Mouse (Mus musculus): ENCODE results near the gene Fam186b. TPM values are rescaled to one million over a fixed set of nuclear protein-coding genes. Genes with fewer than 3 reads are reported as not detected.
A peak's percentile ranks its signal among the peaks of the same experiment; 100 is the strongest.

Gene Fam186b
- polyA plus RNA-seq, 1 experiment = 0.36 TPM

- no peak for TF ChIP-seq CTCF (IDR thresholded peaks at IDR 0.05; ENCODE audit: borderline replicate concordance, extremely low read depth, insufficient read depth, insufficient read length)
- no peak for TF ChIP-seq POLR2A (IDR thresholded peaks at IDR 0.05; ENCODE audit: borderline replicate concordance, extremely low read depth, insufficient read depth, insufficient read length, poor library complexity, severe bottlenecking)
- DNase-seq (ENCODE audit: low read depth) = peak; percentile 27
Measured at GRCm38 (mm10) chr15:99294287-99294686, 1.4 kb downstream of the Fam186b start.

GRCm38 (mm10) chr15:99290586-99290985, 5.1 kb downstream of the Fam186b start:
- DNase-seq (ENCODE audit: low read depth) = no peak
- TF ChIP-seq CTCF (IDR thresholded peaks at IDR 0.05; ENCODE audit: borderline replicate concordance, extremely low read depth, insufficient read depth, insufficient read length) (no peak), POLR2A (IDR thresholded peaks at IDR 0.05; ENCODE audit: borderline replicate concordance, extremely low read depth, insufficient read depth, insufficient read length, poor library complexity, severe bottlenecking) (no peak)

GRCm38 (mm10) chr15:99285189-99285535, 10.5 kb downstream of the Fam186b start:
- no peak for DNase-seq (ENCODE audit: low read depth)
- TF ChIP-seq CTCF (IDR thresholded peaks at IDR 0.05; ENCODE audit: borderline replicate concordance, extremely low read depth, insufficient read depth, insufficient read length) = no peak
- TF ChIP-seq POLR2A (IDR thresholded peaks at IDR 0.05; ENCODE audit: borderline replicate concordance, extremely low read depth, insufficient read depth, insufficient read length, poor library complexity, severe bottlenecking) = no peak

GRCm38 (mm10) chr15:99284527-99285188, 11.0 kb downstream of the Fam186b start:
- TF ChIP-seq CTCF (IDR thresholded peaks at IDR 0.05; ENCODE audit: borderline replicate concordance, extremely low read depth, insufficient read depth, insufficient read length) (no peak), POLR2A (IDR thresholded peaks at IDR 0.05; ENCODE audit: borderline replicate concordance, extremely low read depth, insufficient read depth, insufficient read length, poor library complexity, severe bottlenecking) (no peak)
- DNase-seq (ENCODE audit: low read depth) = no peak

GRCm38 (mm10) chr15:99283456-99283855, 12.2 kb downstream of the Fam186b start:
- no peak for DNase-seq (ENCODE audit: low read depth)
- TF ChIP-seq CTCF (IDR thresholded peaks at IDR 0.05; ENCODE audit: borderline replicate concordance, extremely low read depth, insufficient read depth, insufficient read length) = peak; percentile 27; the same call in 1 of the 2 replicates
- TF ChIP-seq POLR2A (IDR thresholded peaks at IDR 0.05; ENCODE audit: borderline replicate concordance, extremely low read depth, insufficient read depth, insufficient read length, poor library complexity, severe bottlenecking) = no peak

GRCm38 (mm10) chr15:99278271-99278670, 17.4 kb downstream of the Fam186b start:
- TF ChIP-seq CTCF (IDR thresholded peaks at IDR 0.05; ENCODE audit: borderline replicate concordance, extremely low read depth, insufficient read depth, insufficient read length) = no peak
- TF ChIP-seq POLR2A (IDR thresholded peaks at IDR 0.05; ENCODE audit: borderline replicate concordance, extremely low read depth, insufficient read depth, insufficient read length, poor library complexity, severe bottlenecking) = no peak
- peak; percentile 23 for DNase-seq (ENCODE audit: low read depth)

GRCm38 (mm10) chr15:99276095-99276494, 19.6 kb downstream of the Fam186b start:
- TF ChIP-seq CTCF (IDR thresholded peaks at IDR 0.05; ENCODE audit: borderline replicate concordance, extremely low read depth, insufficient read depth, insufficient read length) = no peak
- TF ChIP-seq POLR2A (IDR thresholded peaks at IDR 0.05; ENCODE audit: borderline replicate concordance, extremely low read depth, insufficient read depth, insufficient read length, poor library complexity, severe bottlenecking) = no peak
- DNase-seq (ENCODE audit: low read depth) = no peak

GRCm38 (mm10) chr15:99265679-99266078, 30.0 kb downstream of the Fam186b start:
- TF ChIP-seq CTCF (IDR thresholded peaks at IDR 0.05; ENCODE audit: borderline replicate concordance, extremely low read depth, insufficient read depth, insufficient read length) (peak; percentile 79), POLR2A (IDR thresholded peaks at IDR 0.05; ENCODE audit: borderline replicate concordance, extremely low read depth, insufficient read depth, insufficient read length, poor library complexity, severe bottlenecking) (no peak)
- DNase-seq (ENCODE audit: low read depth) = peak; percentile 89

- no peak for DNase-seq (ENCODE audit: low read depth)
- TF ChIP-seq POLR2A (IDR thresholded peaks at IDR 0.05; ENCODE audit: borderline replicate concordance, extremely low read depth, insufficient read depth, insufficient read length, poor library complexity, severe bottlenecking) (no peak), CTCF (IDR thresholded peaks at IDR 0.05; ENCODE audit: borderline replicate concordance, extremely low read depth, insufficient read depth, insufficient read length) (no peak)
Measured at GRCm38 (mm10) chr15:99264363-99264762, 31.3 kb downstream of the Fam186b start.

GRCm38 (mm10) chr15:99262702-99263101, 33.0 kb downstream of the Fam186b start:
- TF ChIP-seq POLR2A (IDR thresholded peaks at IDR 0.05; ENCODE audit: borderline replicate concordance, extremely low read depth, insufficient read depth, insufficient read length, poor library complexity, severe bottlenecking) = no peak
- no peak for TF ChIP-seq CTCF (IDR thresholded peaks at IDR 0.05; ENCODE audit: borderline replicate concordance, extremely low read depth, insufficient read depth, insufficient read length)
- peak; percentile 33 for DNase-seq (ENCODE audit: low read depth)

GRCm38 (mm10) chr15:99259730-99260252, 35.9 kb downstream of the Fam186b start:
- peak; percentile 83 for DNase-seq (ENCODE audit: low read depth)
- TF ChIP-seq POLR2A (IDR thresholded peaks at IDR 0.05; ENCODE audit: borderline replicate concordance, extremely low read depth, insufficient read depth, insufficient read length, poor library complexity, severe bottlenecking) (no peak), CTCF (IDR thresholded peaks at IDR 0.05; ENCODE audit: borderline replicate concordance, extremely low read depth, insufficient read depth, insufficient read length) (no peak)

- DNase-seq (ENCODE audit: low read depth) = no peak
- TF ChIP-seq POLR2A (IDR thresholded peaks at IDR 0.05; ENCODE audit: borderline replicate concordance, extremely low read depth, insufficient read depth, insufficient read length, poor library complexity, severe bottlenecking) (no peak), CTCF (IDR thresholded peaks at IDR 0.05; ENCODE audit: borderline replicate concordance, extremely low read depth, insufficient read depth, insufficient read length) (no peak)
Measured at GRCm38 (mm10) chr15:99259167-99259729, 36.4 kb downstream of the Fam186b start.
